Mouse (Mus musculus) midbrain, embryonic 12.5 days (tissue): ENCODE data around the gene Syt2. TPM values are rescaled to one million over a fixed set of nuclear protein-coding genes. Genes with fewer than 3 reads are reported as not detected.

Experiments used
- ATAC-seq: fragments of 200-750 bp; cut with Nextera tagmentation; 2 replicates; pipeline ENCODE4 v1.8.0; 2017; ENCODE audit warnings: low read depth, moderate TSS enrichment, moderate library complexity; ENCODE audit not compliant: low FRiP score
- H3K27ac ChIP-seq: fragments of 300-500 bp; sonication (generic); replicated peaks from 2 replicates; pipeline ENCODE4 v1.5.1; 2016; ENCODE audit warnings: mild to moderate bottlenecking
- H3K27me3 ChIP-seq: fragments of 300-500 bp; sonication (generic); 2 replicates; pipeline ENCODE4 v1.6.1; 2016; ENCODE audit warnings: mild to moderate bottlenecking
- H3K36me3 ChIP-seq: fragments of 300-500 bp; sonication (generic); 2 replicates; pipeline ENCODE4 v1.6.1; 2016
- H3K4me1 ChIP-seq: fragments of 300-500 bp; sonication (generic); 2 replicates; pipeline ENCODE4 v1.6.1; 2016
- H3K4me2 ChIP-seq: fragments of 300-500 bp; sonication (generic); replicated peaks from 2 replicates; pipeline ENCODE4 v1.6.1; 2016; ENCODE audit warnings: mild to moderate bottlenecking, moderate library complexity
- H3K4me3 ChIP-seq: fragments of 300-500 bp; sonication (generic); 2 replicates; pipeline ENCODE4 v1.5.1; 2016; ENCODE audit warnings: mild to moderate bottlenecking
- H3K9ac ChIP-seq: fragments of 300-500 bp; sonication (generic); replicated peaks from 2 replicates; pipeline ENCODE4 v1.6.1; 2016; ENCODE audit warnings: mild to moderate bottlenecking, moderate library complexity
- H3K9me3 ChIP-seq: fragments of 300-500 bp; sonication (generic); 2 replicates; pipeline ENCODE4 v1.6.1; 2016; ENCODE audit warnings: mild to moderate bottlenecking
- WGBS: fragments of 180-500 bp; shearing (Covaris S2); methylation state at CpG from one replicate; pipeline ENCODE4 v1.1.7; 2016; 5-methylcytosine and 5-hydroxymethylcytosine counted together
- polyA plus RNA-seq: library from polyadenylated mRNA; unstranded; fragments of >200 nt; fragmentation: Nextera tagmentation; extraction: Ambion mirVana; gene quantifications from 2 replicates; pipeline ENCODE4 v1.2.1, GENCODE M21; 2016

Syt2 gene
- polyA plus RNA-seq, 1 experiment from 2014 or later: 2.7 TPM

GRCm38 (mm10) chr1:134696302-134696701, 49.8 kb downstream of the Syt2 start:
- Histone ChIP-seq H3K27ac (no peak overlapping the region), H3K9me3 (no peaks in the 10 kb centered on the region), H3K9ac (no peak overlapping the region), H3K4me1 (peaks cover 17% of the 10 kb centered on the region; the same call in 1 of the 2 replicates), H3K36me3 (no peaks in the 10 kb centered on the region), H3K4me3 (no peak overlapping the region), H3K4me2 (no peak overlapping the region), H3K27me3 (0 out of 2 replicates have a peak, but pooled peaks cover 8% of the 10 kb centered on the region)
- WGBS: 87% methylated on average over 2 of the region's 2 CpGs
- no peak for ATAC-seq

GRCm38 (mm10) chr1:134697073-134697472, 50.6 kb downstream of the Syt2 start:
- H3K4me2 ChIP-seq: no peak overlapping the region
- H3K27ac ChIP-seq: no peak overlapping the region
- no peak for ATAC-seq
- peaks cover 17% of the 10 kb centered on the region; the same call in 1 of the 2 replicates for H3K4me1 ChIP-seq
- no peak overlapping the region for H3K9ac ChIP-seq
- no peaks in the 10 kb centered on the region for H3K36me3 ChIP-seq
- no peaks in the 10 kb centered on the region for H3K9me3 ChIP-seq
- WGBS: 79% methylated on average over 4 of the region's 4 CpGs
- H3K4me3 ChIP-seq: no peak overlapping the region
- 0 out of 2 replicates have a peak, but pooled peaks cover 12% of the 10 kb centered on the region for H3K27me3 ChIP-seq

- Histone ChIP-seq H3K27ac (no peak overlapping the region), H3K4me2 (no peak overlapping the region), H3K9me3 (no peaks in the 10 kb centered on the region), H3K4me1 (peaks cover 17% of the 10 kb centered on the region; the same call in 1 of the 2 replicates), H3K36me3 (no peaks in the 10 kb centered on the region), H3K9ac (no peak overlapping the region), H3K27me3 (0 out of 2 replicates have a peak, but pooled peaks cover 12% of the 10 kb centered on the region), H3K4me3 (no peak overlapping the region)
- no peak for ATAC-seq
- WGBS: 92% methylated on average over 17 of the region's 17 CpGs
Measured at GRCm38 (mm10) chr1:134697522-134698250, 51.2 kb downstream of the Syt2 start.

DNA sequence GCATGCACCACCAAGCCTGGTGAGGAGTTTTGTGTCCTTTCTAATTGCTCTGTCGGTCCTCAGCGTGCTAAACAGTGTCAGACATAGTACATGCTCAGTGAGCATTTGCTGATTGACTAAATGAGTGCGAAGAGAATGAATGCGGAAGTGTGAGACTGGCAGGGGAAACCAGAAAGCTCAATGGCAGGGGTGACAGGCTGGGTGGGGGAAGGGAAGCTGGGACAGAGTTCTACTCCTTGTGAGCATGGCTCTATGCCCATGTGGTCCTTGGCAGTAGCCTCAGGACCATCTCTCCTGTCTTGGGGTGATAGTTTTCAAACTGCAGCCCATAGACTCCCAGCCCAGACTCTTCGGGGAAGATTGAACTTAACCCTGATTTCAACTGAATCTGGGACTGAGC, 52.0 kb downstream of the Syt2 start:
- no peak overlapping the region for H3K27ac ChIP-seq
- 79% methylated on average over 5 of the region's 5 CpGs for WGBS
- H3K27me3 ChIP-seq: peaks cover 13% of the 10 kb centered on the region; the same call in 1 of the 2 replicates
- H3K36me3 ChIP-seq: no peaks in the 10 kb centered on the region
- no peak overlapping the region for H3K4me3 ChIP-seq
- no peak overlapping the region for H3K4me2 ChIP-seq
- ATAC-seq: no peak
- H3K9ac ChIP-seq: no peak overlapping the region
- H3K4me1 ChIP-seq: peaks cover 19% of the 10 kb centered on the region; the same call in 1 of the 2 replicates
- no peaks in the 10 kb centered on the region for H3K9me3 ChIP-seq

- ATAC-seq: no peak
- H3K4me3 ChIP-seq: no peak overlapping the region
- WGBS: 68% methylated on average over 9 of the region's 9 CpGs
- H3K9ac ChIP-seq: no peak overlapping the region
- H3K27me3 ChIP-seq: peaks cover 22% of the 10 kb centered on the region
- H3K4me2 ChIP-seq: no peak overlapping the region
- no peak overlapping the region for H3K27ac ChIP-seq
- no peaks in the 10 kb centered on the region for H3K9me3 ChIP-seq
- H3K4me1 ChIP-seq: peaks cover 19% of the 10 kb centered on the region; the same call in 1 of the 2 replicates
- H3K36me3 ChIP-seq: no peaks in the 10 kb centered on the region
Measured at GRCm38 (mm10) chr1:134699390-134699789, 52.9 kb downstream of the Syt2 start.

DNA sequence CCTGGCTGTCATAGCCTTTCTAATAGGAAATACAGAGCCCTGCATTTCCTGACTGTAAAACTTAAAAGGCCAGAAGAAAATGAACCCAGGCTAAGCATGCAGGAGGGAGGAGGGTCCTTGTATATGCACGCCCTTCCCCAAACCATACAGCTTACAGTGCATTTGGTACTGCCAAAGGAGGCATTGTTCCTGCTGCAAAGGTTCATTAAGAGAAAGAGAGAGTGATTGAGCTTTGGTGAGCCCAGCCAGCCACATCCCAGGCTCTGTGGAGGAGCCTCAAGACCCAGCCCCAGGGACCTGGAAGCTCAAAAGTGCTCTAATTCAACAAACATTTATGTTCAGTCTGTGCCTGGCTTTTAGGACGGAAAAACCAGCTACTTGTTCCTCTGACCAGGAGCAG, 53.7 kb downstream of the Syt2 start:
- peaks cover 19% of the 10 kb centered on the region; the same call in 1 of the 2 replicates for H3K4me1 ChIP-seq
- H3K4me3 ChIP-seq: no peak overlapping the region
- no peak overlapping the region for H3K4me2 ChIP-seq
- H3K9me3 ChIP-seq: no peaks in the 10 kb centered on the region
- WGBS: 52% methylated on average over 2 of the region's 2 CpGs
- peaks cover 28% of the 10 kb centered on the region for H3K27me3 ChIP-seq
- H3K9ac ChIP-seq: no peak overlapping the region
- H3K36me3 ChIP-seq: no peaks in the 10 kb centered on the region
- H3K27ac ChIP-seq: no peak overlapping the region
- ATAC-seq: no peak

DNA sequence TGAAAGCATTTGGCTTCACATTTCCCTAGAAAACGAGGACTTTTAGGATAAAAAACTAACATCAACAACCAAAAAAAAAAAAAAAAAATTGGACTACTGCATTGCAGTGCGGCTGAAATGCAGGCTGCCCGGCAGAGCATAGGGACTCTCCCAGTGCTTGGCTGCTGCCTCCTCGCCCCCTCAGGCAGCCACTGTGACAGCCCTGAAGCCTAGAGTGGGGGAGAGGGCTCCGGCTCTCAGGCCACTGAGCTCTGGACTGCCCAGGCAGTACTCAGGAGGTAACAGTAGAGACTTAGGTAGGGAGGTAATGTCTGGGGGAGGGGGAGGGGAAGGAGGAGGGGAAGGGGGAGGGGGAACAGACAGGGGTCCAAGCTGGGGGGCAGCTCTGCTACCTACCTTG, 54.2 kb downstream of the Syt2 start:
- Histone ChIP-seq H3K4me1 (peaks cover 19% of the 10 kb centered on the region; the same call in 1 of the 2 replicates), H3K4me3 (no peak overlapping the region), H3K27me3 (peaks cover 33% of the 10 kb centered on the region), H3K36me3 (no peaks in the 10 kb centered on the region), H3K9me3 (no peaks in the 10 kb centered on the region), H3K27ac (no peak overlapping the region), H3K9ac (no peak overlapping the region), H3K4me2 (no peak overlapping the region)
- WGBS: 24% methylated on average over 5 of the region's 5 CpGs
- ATAC-seq: no peak

DNA sequence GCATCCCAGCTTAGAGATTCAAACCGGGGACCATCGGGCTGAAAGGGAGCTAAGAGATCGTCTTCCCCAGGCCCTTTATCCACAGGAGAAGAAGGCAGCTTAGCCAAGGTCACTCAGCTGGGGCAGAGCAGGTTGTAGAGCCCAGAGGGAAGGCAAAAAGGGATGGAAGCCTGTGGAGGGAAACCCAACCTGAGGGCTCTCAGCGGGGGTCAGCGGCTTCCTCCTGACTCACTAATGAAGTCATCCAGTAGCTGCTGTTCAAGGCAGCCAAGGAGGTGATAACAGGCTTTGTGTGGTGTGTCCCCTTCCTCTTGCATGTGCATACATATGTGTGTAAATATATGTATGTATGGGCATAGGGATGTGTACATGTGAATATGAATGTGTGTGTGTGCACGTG, 54.7 kb downstream of the Syt2 start:
- no peak overlapping the region for H3K4me2 ChIP-seq
- H3K27ac ChIP-seq: no peak overlapping the region
- no peak overlapping the region for H3K4me3 ChIP-seq
- peaks cover 19% of the 10 kb centered on the region; the same call in 1 of the 2 replicates for H3K4me1 ChIP-seq
- no peaks in the 10 kb centered on the region for H3K36me3 ChIP-seq
- peaks cover 38% of the 10 kb centered on the region for H3K27me3 ChIP-seq
- no peaks in the 10 kb centered on the region for H3K9me3 ChIP-seq
- no peak overlapping the region for H3K9ac ChIP-seq
- WGBS: 25% methylated on average over 6 of the region's 6 CpGs
- ATAC-seq: no peak

DNA sequence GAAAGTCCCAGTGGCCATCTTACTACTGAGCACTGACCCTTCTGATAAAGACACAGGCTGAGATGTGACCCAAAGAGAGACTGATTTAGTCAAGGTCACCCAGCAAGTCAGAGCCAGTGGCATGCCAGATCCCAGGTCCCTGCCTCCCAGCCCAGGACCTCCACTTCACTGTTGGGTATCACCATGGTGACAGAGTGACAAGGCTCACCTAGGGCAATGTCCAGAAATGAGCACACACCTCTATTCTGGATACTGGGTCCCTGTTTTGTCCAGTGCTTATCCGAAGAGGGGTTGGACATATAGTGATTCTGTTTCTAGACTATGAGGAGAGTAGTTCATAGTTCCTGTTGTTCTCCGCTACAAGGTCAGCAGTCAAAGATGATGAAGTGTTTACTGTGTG, 56.8 kb downstream of the Syt2 start:
- H3K27me3 ChIP-seq: peaks cover 52% of the 10 kb centered on the region
- no peak overlapping the region for H3K4me3 ChIP-seq
- no peaks in the 10 kb centered on the region for H3K9me3 ChIP-seq
- no peak overlapping the region for H3K9ac ChIP-seq
- 89% methylated on average over 2 of the region's 2 CpGs for WGBS
- no peak for ATAC-seq
- H3K4me1 ChIP-seq: peaks cover 22% of the 10 kb centered on the region; the same call in 1 of the 2 replicates
- H3K27ac ChIP-seq: no peak overlapping the region
- no peak overlapping the region for H3K4me2 ChIP-seq
- no peaks in the 10 kb centered on the region for H3K36me3 ChIP-seq

GRCm38 (mm10) chr1:134704396-134705306, 58.2 kb downstream of the Syt2 start:
- Histone ChIP-seq H3K4me1 (peaks cover 26% of the 10 kb centered on the region), H3K4me2 (no peak overlapping the region), H3K9ac (no peak overlapping the region), H3K27me3 (peaks cover 65% of the 10 kb centered on the region), H3K36me3 (no peaks in the 10 kb centered on the region), H3K4me3 (no peak overlapping the region), H3K27ac (no peak overlapping the region), H3K9me3 (no peaks in the 10 kb centered on the region)
- no peak for ATAC-seq
- WGBS: 32% methylated on average over 22 of the region's 22 CpGs

DNA sequence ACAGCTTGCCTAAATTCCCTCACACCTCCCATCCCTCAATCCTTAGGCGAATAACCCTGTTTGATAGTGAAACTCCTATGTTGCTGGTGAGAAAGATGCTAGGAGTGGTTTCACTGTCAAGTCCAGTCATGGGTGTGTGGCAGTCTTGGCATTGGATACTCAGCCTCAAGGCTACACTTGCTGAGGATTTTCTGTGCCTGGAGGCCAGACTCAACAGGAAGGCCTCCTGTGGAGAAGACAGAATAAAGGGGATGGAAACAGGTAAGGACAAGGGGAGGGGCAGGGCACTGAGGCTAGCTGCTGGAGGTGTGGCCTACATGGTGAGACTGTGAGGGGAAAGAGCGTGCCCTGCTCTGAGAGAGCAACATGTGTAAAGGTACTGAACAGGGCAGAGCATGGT, 60.1 kb downstream of the Syt2 start:
- Histone ChIP-seq H3K4me2 (no peak overlapping the region), H3K27ac (no peak overlapping the region), H3K4me1 (peaks cover 33% of the 10 kb centered on the region), H3K36me3 (no peaks in the 10 kb centered on the region), H3K9ac (no peak overlapping the region), H3K4me3 (no peak overlapping the region), H3K9me3 (no peaks in the 10 kb centered on the region), H3K27me3 (peaks cover 77% of the 10 kb centered on the region)
- 46% methylated on average over 2 of the region's 2 CpGs for WGBS
- no peak for ATAC-seq

DNA sequence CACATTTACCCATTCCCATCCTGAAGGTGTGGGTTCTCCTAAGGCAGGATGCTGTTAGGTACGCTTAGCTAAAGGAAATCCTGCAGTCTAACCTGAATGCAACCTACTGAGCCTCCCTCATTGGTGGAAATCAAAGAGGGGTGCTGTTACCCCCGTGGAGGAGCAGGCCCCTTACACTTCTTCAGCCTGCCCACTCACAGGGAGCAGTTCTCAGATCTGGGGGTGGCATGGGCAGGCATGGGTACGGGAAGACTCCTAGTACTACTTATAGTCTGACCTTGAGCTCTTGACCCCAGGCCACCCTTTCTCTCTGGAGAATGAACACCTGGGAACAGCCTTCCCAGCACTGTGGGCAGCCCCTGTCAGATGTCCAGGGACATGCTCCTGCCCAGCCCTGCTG, 61.0 kb downstream of the Syt2 start:
- Histone ChIP-seq H3K4me1 (peaks cover 37% of the 10 kb centered on the region), H3K36me3 (no peaks in the 10 kb centered on the region), H3K9me3 (no peaks in the 10 kb centered on the region), H3K27me3 (peaks cover 76% of the 10 kb centered on the region), H3K9ac (no peak overlapping the region), H3K4me3 (no peak overlapping the region), H3K4me2 (no peak overlapping the region), H3K27ac (no peak overlapping the region)
- ATAC-seq: no peak
- WGBS: 73% methylated on average over 3 of the region's 3 CpGs
